ENCODE assay signal across 8 mouse cellular contexts in genomic region chr7:16760292-16760691, GRCm38 (mm10). TPM values are rescaled to one million over a fixed set of nuclear protein-coding genes. Genes with fewer than 3 reads are reported as not detected.
A peak's percentile ranks its signal among the peaks of the same experiment; 100 is the strongest.
DNase-seq lines count a peak whose midpoint lies in the region; ATAC-seq and TF ChIP-seq lines count a peak whose summit lies in the region.
"Had no signal": no experiment of that assay in that cellular context is flagged by ENCODE, and none has a peak within 500 bp of the region (broad histone marks: within the 10 kb centered on the region; RNA-seq: fewer than 3 reads in every experiment).

No protein-coding gene starts in this region.

- TF ChIP-seq CTCF in lung, embryonic 14.5 days (IDR thresholded peaks at IDR 0.05; ENCODE audit: low read depth), result no peak

- no peak overlapping the region for H3K4me3 ChIP-seq in lung, embryonic 14.5 days (ENCODE audit: low read depth, low read length)
- H3K4me3 ChIP-seq in midbrain, embryonic 11.5 days (ENCODE audit: low read depth, low read length), result no peak overlapping the region
- no peak overlapping the region for H3K4me3 ChIP-seq in forebrain, embryonic 13.5 days
- H3K4me3 ChIP-seq: erythroblast, embryonic 14.5 days had no signal

- H3K36me3 ChIP-seq in lung, embryonic 14.5 days (ENCODE audit: insufficient read depth), result no peaks in the 10 kb centered on the region
- no peaks in the 10 kb centered on the region for H3K36me3 ChIP-seq in midbrain, embryonic 11.5 days (ENCODE audit: control insufficient read depth, insufficient read depth, low read length)
- no peaks in the 10 kb centered on the region for H3K36me3 ChIP-seq in forebrain, embryonic 13.5 days (ENCODE audit: poor library complexity, severe bottlenecking)

- H3K9me3 ChIP-seq in lung, embryonic 14.5 days (ENCODE audit: low read depth, low read length), result no peaks in the 10 kb centered on the region
- H3K9me3 ChIP-seq in midbrain, embryonic 11.5 days (ENCODE audit: control insufficient read depth, low read length), result no peaks in the 10 kb centered on the region
- no peaks in the 10 kb centered on the region for H3K9me3 ChIP-seq in forebrain, embryonic 13.5 days (replicated peaks)

- peak; percentile 71 for DNase-seq in ES-CJ7 (ENCODE audit: low read depth, low spot score)
- peak; percentile 47 for DNase-seq in embryo, embryonic 10 days (ENCODE audit: low spot score)
- DNase-seq in heart, postnatal 36 days, result peak; percentile 55 to 64
- DNase-seq in lung, embryonic 14.5 days, result peak; percentile 39
- DNase-seq in midbrain, embryonic 11.5 days (ENCODE audit: low spot score, missing footprints), result no peak

- H3K9ac ChIP-seq in lung, embryonic 14.5 days, result no peak overlapping the region
- H3K9ac ChIP-seq in midbrain, embryonic 11.5 days (ENCODE audit: low read length), result no peak overlapping the region
- H3K9ac ChIP-seq in forebrain, embryonic 13.5 days, result no peak overlapping the region

- no peak overlapping the region for H3K4me2 ChIP-seq in lung, embryonic 14.5 days
- H3K4me2 ChIP-seq in midbrain, embryonic 11.5 days, result no peak overlapping the region
- H3K4me2 ChIP-seq in forebrain, embryonic 13.5 days, result no peak overlapping the region

- peaks cover 6% of the 10 kb centered on the region for H3K4me1 ChIP-seq in lung, embryonic 14.5 days (ENCODE audit: insufficient read depth)
- H3K4me1 ChIP-seq in midbrain, embryonic 11.5 days (ENCODE audit: control insufficient read depth, insufficient read depth, low read length), result no peaks in the 10 kb centered on the region
- no peaks in the 10 kb centered on the region for H3K4me1 ChIP-seq in forebrain, embryonic 13.5 days

- H3K27ac ChIP-seq in lung, embryonic 14.5 days (ENCODE audit: low read depth), result no peak overlapping the region
- H3K27ac ChIP-seq in midbrain, embryonic 11.5 days (ENCODE audit: low read depth, low read length), result no peak overlapping the region
- H3K27ac ChIP-seq in forebrain, embryonic 13.5 days, result no peak overlapping the region

- no peaks in the 10 kb centered on the region for H3K27me3 ChIP-seq in lung, embryonic 14.5 days (ENCODE audit: insufficient read depth, low read length)
- H3K27me3 ChIP-seq in midbrain, embryonic 11.5 days (ENCODE audit: control insufficient read depth, insufficient read depth, low read length), result no peaks in the 10 kb centered on the region
- H3K27me3 ChIP-seq in forebrain, embryonic 13.5 days, result no peaks in the 10 kb centered on the region

- no peak for ATAC-seq in lung, embryonic 14.5 days (ENCODE audit: insufficient read depth)
- ATAC-seq in midbrain, embryonic 11.5 days (ENCODE audit: low FRiP score), result no peak
- no peak for ATAC-seq in forebrain, embryonic 13.5 days
- ATAC-seq in erythroid progenitor cell, adult 5-6 weeks (replicated peaks; ENCODE audit: low FRiP score, poor library complexity, severe bottlenecking), result no peak

- intact Hi-C loops in heart, postnatal 36 days (cut with DNase I), result loop anchor here (1.0 kb wide), 1 partner anchor 21 kb away; the partner anchor contains the start of gene Slc1a5

- 17% methylated on average over 8 of the region's 8 CpGs for WGBS in lung, embryonic 14.5 days
- 27% methylated on average over 8 of the region's 8 CpGs for WGBS in midbrain, embryonic 11.5 days
- WGBS in forebrain, embryonic 13.5 days, result 30% methylated on average over 8 of the region's 8 CpGs

RNA-seq across cellular contexts. Expression of gene Slc1a5, which starts 20.8 kb away (rescaled TPM):
- 10 to 100 TPM; 21.3 to 22.8 TPM for total RNA-seq in heart, postnatal 36 days (2021)
- polyA plus RNA-seq in lung, embryonic 14.5 days (2014; fragmentation: Nextera tagmentation; extraction: Ambion mirVana), result 32.6 and 35.7 TPM in 2 replicates
- polyA plus RNA-seq in midbrain, embryonic 11.5 days (2014; fragmentation: Nextera tagmentation; extraction: Ambion mirVana), result 20.7 and 23.2 TPM in 2 replicates
- polyA plus RNA-seq in forebrain, embryonic 13.5 days (2015; fragmentation: Nextera tagmentation; extraction: Ambion mirVana), result 16.0 and 17.1 TPM in 2 replicates
- total RNA-seq in erythroid progenitor cell, adult 5-6 weeks (2015; ENCODE audit: low replicate concordance), result 596 and 609 TPM in 2 replicates
- 412 and 455 TPM in 2 replicates for total RNA-seq in erythroid progenitor cell, adult 5-6 weeks (2017; ENCODE audit: low replicate concordance)

RNA-seq across cellular contexts. Expression of gene Ap2s1, which starts 22.1 kb away (rescaled TPM):
- 10 to 100 TPM; 80.0 to 81.8 TPM for total RNA-seq in heart, postnatal 36 days (2021)
- polyA plus RNA-seq in lung, embryonic 14.5 days (2014; fragmentation: Nextera tagmentation; extraction: Ambion mirVana), result 287 and 295 TPM in 2 replicates
- polyA plus RNA-seq in midbrain, embryonic 11.5 days (2014; fragmentation: Nextera tagmentation; extraction: Ambion mirVana), result 277 and 300 TPM in 2 replicates
- polyA plus RNA-seq in forebrain, embryonic 13.5 days (2015; fragmentation: Nextera tagmentation; extraction: Ambion mirVana), result 328 and 333 TPM in 2 replicates
- total RNA-seq in erythroid progenitor cell, adult 5-6 weeks (2015; ENCODE audit: low replicate concordance), result 74.2 and 106 TPM in 2 replicates
- total RNA-seq in erythroid progenitor cell, adult 5-6 weeks (2017; ENCODE audit: low replicate concordance), result 27.9 and 47.0 TPM in 2 replicates

RNA-seq across cellular contexts. Expression of gene Ceacam9, which starts 38.6 kb away (rescaled TPM):
- total RNA-seq in heart, postnatal 36 days (2021), result not detected
- not detected in 2 replicates for polyA plus RNA-seq in lung, embryonic 14.5 days (2014; fragmentation: Nextera tagmentation; extraction: Ambion mirVana)
- not detected in 2 replicates for polyA plus RNA-seq in midbrain, embryonic 11.5 days (2014; fragmentation: Nextera tagmentation; extraction: Ambion mirVana)
- not detected in 2 replicates for polyA plus RNA-seq in forebrain, embryonic 13.5 days (2015; fragmentation: Nextera tagmentation; extraction: Ambion mirVana)
- not detected in 2 replicates for total RNA-seq in erythroid progenitor cell, adult 5-6 weeks (2015; ENCODE audit: low replicate concordance)
- total RNA-seq in erythroid progenitor cell, adult 5-6 weeks (2017; ENCODE audit: low replicate concordance), result not detected in 2 replicates
- polyA plus RNA-seq: erythroblast, embryonic 14.5 days had no signal

RNA-seq across cellular contexts. Expression of gene Strn4, which starts 55.4 kb away (rescaled TPM):
- total RNA-seq in heart, postnatal 36 days (2021), result 10 to 100 TPM; 54.1 to 61.3 TPM
- polyA plus RNA-seq in lung, embryonic 14.5 days (2014; fragmentation: Nextera tagmentation; extraction: Ambion mirVana), result 117 and 134 TPM in 2 replicates
- 111 and 115 TPM in 2 replicates for polyA plus RNA-seq in midbrain, embryonic 11.5 days (2014; fragmentation: Nextera tagmentation; extraction: Ambion mirVana)
- polyA plus RNA-seq in forebrain, embryonic 13.5 days (2015; fragmentation: Nextera tagmentation; extraction: Ambion mirVana), result 147 and 164 TPM in 2 replicates
- total RNA-seq in erythroid progenitor cell, adult 5-6 weeks (2015; ENCODE audit: low replicate concordance), result 75.0 and 87.2 TPM in 2 replicates
- 76.9 and 128 TPM in 2 replicates for total RNA-seq in erythroid progenitor cell, adult 5-6 weeks (2017; ENCODE audit: low replicate concordance)

RNA-seq across cellular contexts. Expression of gene Fkrp, which starts 56.2 kb away (rescaled TPM):
- 10 to 100 TPM; 47.2 to 49.1 TPM for total RNA-seq in heart, postnatal 36 days (2021)
- polyA plus RNA-seq in lung, embryonic 14.5 days (2014; fragmentation: Nextera tagmentation; extraction: Ambion mirVana), result 27.7 and 31.9 TPM in 2 replicates
- 24.3 and 25.9 TPM in 2 replicates for polyA plus RNA-seq in midbrain, embryonic 11.5 days (2014; fragmentation: Nextera tagmentation; extraction: Ambion mirVana)
- 24.0 and 28.0 TPM in 2 replicates for polyA plus RNA-seq in forebrain, embryonic 13.5 days (2015; fragmentation: Nextera tagmentation; extraction: Ambion mirVana)
- total RNA-seq in erythroid progenitor cell, adult 5-6 weeks (2015; ENCODE audit: low replicate concordance), result 6.5 and 7.5 TPM in 2 replicates
- 4.9 and 19.6 TPM in 2 replicates for total RNA-seq in erythroid progenitor cell, adult 5-6 weeks (2017; ENCODE audit: low replicate concordance)
